Mouse (Mus musculus): Measurements from ENCODE around the gene Tmsb10.

- TF ChIP-seq GATA1 (IDR thresholded peaks at IDR 0.05; ENCODE audit: borderline replicate concordance, low read length): no peak
- no peak for TF ChIP-seq FLI1 (IDR thresholded peaks at IDR 0.05; ENCODE audit: low read length)
Observed at GRCm38 (mm10) chr6:72998809-72999208, 40.3 kb upstream of the Tmsb10 start.

Data from megakaryocyte, embryonic 14.5 days (primary cell).